Mouse (Mus musculus) thymus, adult 2 months (tissue): ENCODE measurements around the gene Asb16.

Source experiments
- CTCF ChIP-seq: fragments of 200-500 bp; IDR thresholded peaks from 2 replicates; pipeline ENCODE4 v1.5.1; 2012; ENCODE audit warnings: mild to moderate bottlenecking, control low read depth, low read length, moderate library complexity, borderline replicate concordance; ENCODE audit not compliant: control insufficient read depth, poor library complexity, insufficient read depth; ENCODE audit errors: extremely low read depth
- POLR2A ChIP-seq: fragments of 200-500 bp; IDR thresholded peaks from 2 replicates; pipeline ENCODE4 v1.6.1; 2012; ENCODE audit warnings: mild to moderate bottlenecking, low read length, control low read depth, moderate library complexity; ENCODE audit not compliant: control insufficient read depth, poor library complexity, insufficient read depth; ENCODE audit errors: extremely low read depth

GRCm38 (mm10) chr11:102320686-102321005, 52.1 kb downstream of the Asb16 start:
- TF ChIP-seq CTCF (no peak), POLR2A (no peak)
